Mouse (Mus musculus) adrenal gland, postnatal 36 days (tissue): Measurements from ENCODE around the gene Raet1e. TPM values are rescaled to one million over a fixed set of nuclear protein-coding genes. Genes with fewer than 3 reads are reported as not detected.
"Not testable (repeated sequence)": the region's sequence is repeated elsewhere in the genome, so short reads cannot be mapped to it uniquely, and the experiment has no call there.

Source experiments
- DNase-seq, 2 experiments: peaks; one replicate each; pipeline ENCODE4 v3.0.0; 2021; ENCODE audit warnings: mixed read lengths in 1 of 2
- total RNA-seq, 2 experiments: library from RNA; stranded (reverse); gene quantifications; 2 replicates each; pipeline ENCODE4 v1.2.3; 2021

The Raet1e gene
- total RNA-seq, 2 experiments from 2014 or later, result 0.46 to 1.9 TPM

DNA sequence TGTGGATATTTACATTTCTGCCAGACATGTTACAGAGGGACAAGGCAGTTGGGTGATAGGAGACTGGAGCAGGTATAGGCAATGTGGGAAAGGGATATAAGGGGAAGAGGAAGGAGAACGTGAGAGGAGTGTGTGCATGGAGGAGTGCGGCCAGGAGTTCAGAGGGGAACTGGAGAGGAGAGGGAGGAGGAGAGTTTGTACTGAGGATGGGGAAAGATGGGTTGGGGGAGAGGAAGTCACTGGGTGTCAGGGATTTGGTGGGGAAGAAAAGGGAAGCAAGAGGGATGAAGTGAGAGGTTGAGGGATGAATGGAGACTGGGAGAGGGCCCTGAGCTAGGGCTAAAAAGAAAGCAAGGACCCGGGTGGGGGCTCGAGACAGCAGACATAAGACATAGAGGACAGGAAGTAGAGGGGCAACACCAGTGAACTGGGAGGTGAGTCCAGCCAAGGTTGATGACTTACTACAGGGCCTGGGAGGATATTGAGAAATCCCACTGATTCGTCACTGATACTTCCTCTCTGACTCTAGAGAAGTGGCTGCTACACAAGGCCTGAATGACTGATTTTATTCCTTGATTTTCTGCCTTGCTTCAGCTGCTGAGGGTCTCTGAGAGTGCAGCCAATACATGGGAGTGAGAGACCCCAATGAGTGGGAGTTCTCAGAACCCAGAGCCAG, 7.1 kb downstream of the Raet1e start:
- DNase-seq, result not testable (repeated sequence)

DNA sequence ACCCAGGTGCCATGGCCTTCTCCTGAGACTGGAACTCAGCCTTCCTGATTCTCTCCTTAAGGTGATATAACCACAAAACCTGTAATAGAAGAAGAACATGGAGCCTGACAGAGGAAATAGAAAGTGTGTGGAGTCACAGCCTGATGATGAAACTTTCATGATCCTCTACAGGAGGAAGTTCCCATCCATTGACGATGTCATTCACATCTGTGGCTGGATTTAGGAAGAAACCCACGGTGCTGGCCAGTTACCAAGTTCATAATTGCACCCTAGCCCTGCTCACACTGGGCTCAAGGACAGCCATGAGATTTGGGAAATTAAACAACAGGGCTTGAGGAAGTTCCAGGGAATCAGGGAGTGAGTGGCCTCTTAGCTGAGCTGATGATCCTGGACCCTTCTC, 7.7 kb downstream of the Raet1e start:
- not testable (repeated sequence) for DNase-seq

DNA sequence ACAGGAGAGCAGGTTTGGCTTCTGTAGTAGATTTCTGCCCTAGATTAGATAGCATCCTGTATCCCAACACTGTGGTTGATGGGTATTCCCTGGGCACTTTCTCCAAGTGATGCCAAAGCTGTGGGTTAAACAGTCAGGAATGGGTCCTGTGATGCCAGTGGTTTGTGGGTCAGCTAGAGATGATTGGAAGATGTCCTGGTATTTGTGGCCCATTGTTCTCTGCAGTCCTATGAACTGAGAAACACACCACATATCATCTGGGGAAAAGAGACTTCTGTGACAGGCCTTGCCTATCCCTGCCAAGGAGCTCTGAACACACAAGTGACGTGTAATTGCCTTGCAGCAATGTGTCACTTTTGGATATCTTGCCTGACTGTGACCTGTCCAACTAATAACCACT, 8.7 kb downstream of the Raet1e start:
- DNase-seq, result not testable (repeated sequence)

DNA sequence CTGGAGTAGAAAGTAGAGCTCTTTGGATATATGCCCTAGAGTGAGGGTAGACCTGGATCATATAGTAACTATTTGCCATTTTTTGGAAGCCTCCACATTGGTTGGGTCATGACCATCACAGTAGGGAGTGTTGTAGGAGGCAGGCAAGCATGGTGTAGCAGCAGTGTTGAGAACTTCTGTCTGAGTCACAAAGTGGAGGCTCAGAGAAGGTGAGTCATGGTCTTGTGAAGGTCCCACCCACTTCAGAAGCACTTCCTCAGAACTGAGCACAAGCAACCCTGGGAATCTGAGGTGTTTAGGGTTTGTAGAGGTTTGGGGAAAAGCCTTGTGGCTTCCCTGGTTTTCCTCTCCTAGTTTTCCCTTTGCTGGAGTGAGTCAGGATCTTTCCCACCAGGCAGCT, 10.7 kb downstream of the Raet1e start:
- not testable (repeated sequence) for DNase-seq

DNA sequence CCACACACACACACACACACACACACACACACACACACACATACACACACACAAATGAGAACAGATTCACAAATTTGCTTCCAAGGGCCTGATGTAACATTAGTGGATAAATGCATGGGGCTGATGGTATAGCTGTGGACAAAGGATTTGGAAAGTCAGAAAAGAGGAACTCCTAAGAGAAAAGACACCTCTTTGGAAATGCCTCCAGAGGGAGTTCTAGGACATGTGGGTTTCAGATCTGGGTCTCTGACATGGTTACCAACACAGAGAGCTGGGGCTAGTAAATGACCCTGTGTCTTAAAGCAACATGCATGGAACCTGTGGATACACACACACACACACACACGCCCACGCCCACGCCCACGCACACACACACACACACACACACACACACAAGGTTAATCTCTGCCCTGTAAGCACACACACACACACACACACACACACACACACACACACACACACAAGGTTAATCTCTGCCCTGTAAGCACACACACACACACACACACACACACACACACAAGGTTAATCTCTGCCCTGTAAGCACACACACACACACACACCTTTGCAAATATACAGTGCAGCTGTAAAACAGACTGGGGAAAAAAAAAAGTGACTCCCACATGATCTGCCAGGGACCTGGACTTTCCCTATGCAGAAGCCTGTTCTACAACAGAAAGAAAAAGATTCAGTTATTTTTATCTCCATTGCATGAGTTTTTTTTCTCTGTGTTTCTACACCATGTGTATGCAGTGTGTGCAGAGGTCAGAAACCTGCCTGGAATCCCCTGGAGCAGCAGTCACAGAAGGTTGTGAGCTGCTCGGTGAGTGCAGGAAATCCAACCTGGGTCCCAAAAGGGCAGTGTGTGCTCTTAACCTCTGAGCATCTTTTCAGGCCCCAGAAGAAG, 14.3 kb downstream of the Raet1e start:
- not testable (repeated sequence) for DNase-seq

DNA sequence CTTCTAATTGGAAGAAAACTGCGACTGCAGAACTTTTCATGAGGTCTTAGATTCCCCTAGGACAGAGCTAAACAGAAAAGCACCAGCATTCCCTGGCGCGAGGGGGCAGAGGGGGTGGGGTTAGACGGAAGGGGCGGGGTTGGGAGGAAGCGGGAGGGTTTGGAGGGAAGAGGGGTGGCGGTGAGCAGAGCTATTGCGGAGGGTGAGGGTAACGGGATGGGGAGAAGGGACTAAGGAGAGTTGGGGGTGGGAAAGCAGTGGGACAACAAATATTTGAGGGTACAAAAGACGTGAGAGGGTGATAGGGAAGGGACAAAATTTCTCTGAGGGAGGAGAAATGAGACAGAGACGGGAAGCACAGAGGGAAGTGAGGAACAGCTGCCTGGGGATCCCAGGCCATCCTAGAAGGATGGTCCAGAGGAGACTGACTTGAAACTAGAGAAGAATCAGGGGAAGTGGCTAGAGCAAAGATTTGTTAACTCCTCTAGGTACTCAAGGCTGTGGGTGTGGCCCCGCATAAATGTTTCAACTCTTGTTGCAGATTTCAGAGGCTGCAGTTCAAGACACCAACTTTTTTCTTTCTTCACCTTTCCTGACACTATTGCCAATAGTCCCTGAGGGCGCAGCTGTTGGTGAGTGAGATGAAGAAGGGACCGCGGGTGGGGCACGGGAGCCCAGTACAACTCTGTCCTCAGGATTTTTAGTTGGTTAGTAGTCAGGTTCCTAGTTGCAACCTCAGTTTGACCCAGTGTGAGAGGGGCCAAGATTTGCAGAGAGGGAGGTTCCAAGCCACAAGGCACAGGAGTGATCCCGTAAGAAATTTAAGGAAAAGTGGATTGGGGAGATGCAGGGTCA, 15.2 kb downstream of the Raet1e start:
- not testable (repeated sequence) for DNase-seq

DNA sequence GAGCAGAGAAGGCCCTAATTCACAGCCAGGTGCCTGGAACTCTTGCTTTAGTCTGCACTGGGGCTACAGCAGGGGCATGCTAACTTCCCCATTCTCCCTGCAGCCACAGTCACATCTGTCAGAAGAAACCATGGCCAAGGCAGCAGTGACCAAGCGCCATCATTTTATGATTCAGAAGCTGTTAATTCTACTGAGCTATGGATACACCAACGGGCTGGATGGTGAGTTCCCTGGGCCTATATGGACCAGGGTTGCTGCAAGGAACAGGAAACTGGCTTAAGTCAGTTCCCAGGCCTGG, 15.8 kb downstream of the Raet1e start:
- DNase-seq, result not testable (repeated sequence)

DNA sequence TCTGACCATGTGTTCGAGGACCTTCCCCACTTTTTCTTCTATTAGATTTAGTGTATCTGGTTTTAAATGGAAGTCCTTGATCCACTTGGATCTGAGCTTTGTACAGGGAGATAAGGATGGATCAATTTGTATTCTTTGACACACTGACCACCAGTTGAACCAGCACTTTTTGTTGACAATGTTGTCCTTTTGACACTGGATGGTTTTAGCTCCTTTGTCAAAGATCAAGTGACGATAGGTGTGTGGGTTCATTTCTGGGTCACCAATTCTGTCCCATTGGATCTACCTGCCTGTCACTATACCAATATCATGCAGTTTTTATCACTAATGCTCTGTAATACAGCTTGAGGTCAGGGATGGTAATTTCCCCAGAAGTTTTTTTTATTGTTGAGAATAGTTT, 18.1 kb downstream of the Raet1e start:
- DNase-seq, result not testable (repeated sequence)

DNA sequence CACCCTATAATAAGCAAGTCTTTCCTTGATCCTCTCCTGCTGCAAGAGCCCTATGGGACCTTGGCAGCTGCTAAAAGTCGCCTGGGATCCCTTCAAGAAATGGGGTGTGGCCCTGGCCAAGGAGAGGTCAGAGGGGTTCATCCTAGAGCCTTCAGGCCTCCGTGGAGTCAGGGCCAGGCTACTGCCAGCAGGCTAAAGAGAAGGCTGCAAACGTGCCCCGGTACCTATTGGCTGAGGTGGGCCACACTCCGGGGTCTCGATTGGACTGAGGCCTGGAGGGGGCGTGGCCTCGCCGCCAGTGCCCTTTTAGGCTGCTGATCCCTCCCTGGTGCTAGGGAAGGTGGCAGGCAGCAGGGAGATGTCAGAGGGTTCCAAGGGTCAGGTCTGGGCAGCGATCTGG, 32.7 kb downstream of the Raet1e start:
- DNase-seq, result not testable (repeated sequence)

DNA sequence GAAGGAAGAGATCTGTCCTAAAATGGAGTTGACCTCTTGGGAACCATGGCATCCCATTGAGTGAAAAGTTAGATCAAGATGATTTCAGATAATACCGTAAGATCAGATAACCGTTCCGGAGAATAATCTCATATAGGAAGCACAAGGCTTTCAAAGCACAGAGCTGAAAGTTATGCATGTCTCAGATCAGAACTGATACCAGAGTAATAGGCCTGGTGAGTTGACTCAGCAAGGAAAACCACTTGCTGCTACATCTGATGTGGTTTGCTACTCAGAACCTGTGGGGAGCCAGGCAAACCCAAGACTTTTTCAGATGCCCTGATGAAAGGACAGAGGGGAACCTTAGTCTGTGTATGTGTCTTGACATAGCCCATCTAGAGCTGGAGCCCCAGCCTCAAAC, 43.0 kb downstream of the Raet1e start:
- DNase-seq, result not testable (repeated sequence)

DNA sequence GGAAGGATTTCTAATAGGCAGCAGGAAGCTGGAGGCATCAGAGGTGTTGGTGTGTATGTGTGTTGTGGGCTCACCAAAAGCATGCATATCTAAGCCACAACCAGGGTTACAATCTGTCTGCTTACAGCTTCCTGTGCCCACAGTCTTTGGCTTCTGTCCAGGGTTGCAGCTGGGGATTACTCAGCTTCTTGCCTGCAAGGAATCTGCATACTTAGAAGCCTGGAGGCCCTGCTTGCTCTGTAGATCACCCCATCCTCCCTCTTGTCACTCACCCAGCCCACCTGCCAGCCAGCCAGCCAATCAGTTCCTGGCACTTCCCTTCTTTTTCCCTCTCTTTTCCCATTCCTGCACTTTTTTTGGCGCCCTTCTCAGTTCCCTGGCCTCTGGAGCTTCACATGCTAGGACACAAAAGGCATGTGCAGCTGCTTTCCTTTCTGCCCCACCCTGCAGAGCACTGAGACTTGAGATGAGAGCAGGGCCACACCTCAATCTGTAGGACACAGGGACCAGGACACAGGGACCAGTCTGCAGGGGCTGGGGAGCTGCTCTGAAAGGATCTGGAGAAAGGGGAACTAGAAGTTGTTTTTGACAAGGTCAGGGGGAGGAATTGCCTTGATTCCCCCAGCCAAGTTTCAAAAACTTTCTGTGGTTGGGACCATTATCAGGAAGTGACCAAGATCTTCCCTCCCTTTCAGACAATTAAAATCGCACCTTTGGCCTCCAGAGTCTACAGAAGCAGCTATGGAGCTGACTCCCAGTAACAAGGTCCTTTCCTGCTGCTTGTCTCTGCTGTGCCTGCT, 44.6 kb downstream of the Raet1e start:
- DNase-seq, result not testable (repeated sequence)

DNA sequence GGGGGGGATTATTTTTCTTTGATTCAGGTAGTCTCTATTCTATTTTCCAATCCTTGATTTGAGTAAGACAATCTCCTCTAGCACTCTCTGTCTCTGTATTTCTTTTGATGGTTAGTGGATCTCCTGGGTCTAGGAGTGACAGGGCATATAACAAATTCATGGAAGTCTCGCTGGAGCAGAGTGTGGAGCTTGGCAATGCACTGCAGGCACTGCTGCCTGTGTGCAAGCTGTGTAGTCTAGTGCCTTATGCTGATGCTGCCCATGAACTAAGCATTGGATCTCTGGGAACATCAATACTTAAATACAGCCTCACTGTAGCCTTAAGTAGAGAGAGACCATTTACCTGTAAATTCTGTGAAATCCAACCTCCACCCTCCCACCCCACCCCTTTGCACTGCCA, 48.1 kb downstream of the Raet1e start:
- DNase-seq, result not testable (repeated sequence)

DNA sequence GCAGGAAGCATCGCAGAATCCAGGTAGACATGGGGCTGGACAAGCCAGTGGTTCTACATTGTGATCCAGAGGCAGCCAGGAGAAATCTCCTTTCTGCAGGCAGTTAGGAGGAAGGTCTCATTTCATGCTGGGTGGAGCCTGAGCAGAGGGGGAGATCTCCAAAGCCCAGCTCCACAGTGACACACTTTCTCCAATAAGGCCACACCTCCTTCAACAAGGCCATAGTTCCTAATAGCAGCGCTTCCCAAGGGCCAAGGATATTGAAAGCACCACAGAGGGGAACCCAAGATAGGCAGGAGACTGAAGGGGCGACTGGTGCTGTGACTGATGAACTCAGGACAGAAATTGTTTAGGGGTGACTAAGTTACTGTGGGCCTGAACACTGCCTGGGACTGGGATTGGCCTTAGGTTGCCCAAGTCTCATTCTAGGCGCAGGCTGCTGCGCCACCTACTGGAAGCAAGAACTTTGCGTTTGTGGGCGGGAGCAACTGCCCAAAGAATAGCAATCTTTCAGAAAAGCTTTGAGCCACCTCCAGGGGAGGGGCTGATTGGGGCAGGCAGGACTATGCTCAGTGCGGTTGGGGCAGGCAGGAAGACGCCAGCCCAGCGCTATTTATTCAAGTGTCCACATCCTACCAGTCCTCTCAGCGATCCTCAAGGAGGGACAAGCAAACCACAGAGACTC, 53.8 kb downstream of the Raet1e start:
- peak; percentile 77 to 78 for DNase-seq

DNA sequence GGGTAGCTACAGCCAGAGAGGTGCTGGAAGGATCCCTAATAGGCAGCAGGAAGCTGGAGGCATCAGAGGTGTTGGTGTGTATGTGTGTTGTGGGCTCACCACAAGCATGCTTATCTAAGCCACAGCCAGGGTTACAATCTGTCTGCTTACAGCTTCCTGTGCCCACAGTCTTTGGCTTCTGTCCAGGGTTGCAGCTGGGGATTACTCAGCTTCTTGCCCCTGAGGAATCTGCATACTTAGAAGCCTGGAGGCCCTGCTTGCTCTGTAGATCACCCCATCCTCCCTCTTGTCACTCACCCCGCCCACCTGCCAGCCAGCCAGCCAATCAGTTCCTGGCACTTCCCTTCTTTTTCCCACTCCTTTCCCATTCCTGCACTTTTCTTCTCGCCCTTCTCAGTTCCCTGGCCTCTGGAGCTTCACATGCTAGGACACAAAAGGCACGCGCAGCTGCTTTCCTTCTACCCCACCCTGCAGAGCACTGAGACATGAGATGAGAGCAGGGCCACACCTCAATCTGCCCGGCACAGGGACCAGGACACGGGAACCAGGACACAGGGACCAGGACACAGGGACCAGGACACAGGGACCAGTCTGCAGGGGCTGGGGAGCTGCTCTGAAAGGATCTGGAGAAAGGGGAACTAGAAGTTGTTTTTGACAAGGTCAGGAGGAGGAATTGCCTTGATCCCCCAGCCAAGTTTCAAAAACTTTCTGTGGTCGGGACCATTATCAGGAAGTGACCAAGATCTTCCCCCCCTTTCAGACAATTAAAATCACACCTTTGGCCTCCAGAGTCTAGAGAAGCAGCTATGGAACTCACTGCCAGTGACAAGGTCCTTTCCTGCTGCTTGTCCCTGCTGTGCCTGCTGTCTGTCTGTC, 65.3 kb downstream of the Raet1e start:
- DNase-seq, result peak; percentile 21 to 45

DNA sequence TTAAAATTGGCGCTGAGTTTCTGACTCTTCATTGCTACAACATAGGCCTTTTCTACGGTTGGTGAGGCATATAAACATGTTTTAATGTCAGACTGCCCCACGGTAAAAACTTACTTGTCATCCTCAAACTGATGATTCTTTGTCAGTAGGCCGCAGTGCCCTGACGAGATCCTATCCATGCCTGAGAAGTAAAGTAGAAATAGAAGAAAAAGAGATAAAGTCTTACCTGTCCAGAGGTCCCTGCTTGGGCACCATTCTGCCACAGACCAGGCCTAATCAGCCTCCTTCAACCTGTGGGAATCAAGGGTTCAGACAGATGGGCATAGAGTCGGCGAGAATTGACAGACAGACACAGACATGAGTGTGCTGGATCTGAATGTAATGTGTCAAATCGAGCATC, 106.7 kb downstream of the Raet1e start:
- no peak for DNase-seq

DNA sequence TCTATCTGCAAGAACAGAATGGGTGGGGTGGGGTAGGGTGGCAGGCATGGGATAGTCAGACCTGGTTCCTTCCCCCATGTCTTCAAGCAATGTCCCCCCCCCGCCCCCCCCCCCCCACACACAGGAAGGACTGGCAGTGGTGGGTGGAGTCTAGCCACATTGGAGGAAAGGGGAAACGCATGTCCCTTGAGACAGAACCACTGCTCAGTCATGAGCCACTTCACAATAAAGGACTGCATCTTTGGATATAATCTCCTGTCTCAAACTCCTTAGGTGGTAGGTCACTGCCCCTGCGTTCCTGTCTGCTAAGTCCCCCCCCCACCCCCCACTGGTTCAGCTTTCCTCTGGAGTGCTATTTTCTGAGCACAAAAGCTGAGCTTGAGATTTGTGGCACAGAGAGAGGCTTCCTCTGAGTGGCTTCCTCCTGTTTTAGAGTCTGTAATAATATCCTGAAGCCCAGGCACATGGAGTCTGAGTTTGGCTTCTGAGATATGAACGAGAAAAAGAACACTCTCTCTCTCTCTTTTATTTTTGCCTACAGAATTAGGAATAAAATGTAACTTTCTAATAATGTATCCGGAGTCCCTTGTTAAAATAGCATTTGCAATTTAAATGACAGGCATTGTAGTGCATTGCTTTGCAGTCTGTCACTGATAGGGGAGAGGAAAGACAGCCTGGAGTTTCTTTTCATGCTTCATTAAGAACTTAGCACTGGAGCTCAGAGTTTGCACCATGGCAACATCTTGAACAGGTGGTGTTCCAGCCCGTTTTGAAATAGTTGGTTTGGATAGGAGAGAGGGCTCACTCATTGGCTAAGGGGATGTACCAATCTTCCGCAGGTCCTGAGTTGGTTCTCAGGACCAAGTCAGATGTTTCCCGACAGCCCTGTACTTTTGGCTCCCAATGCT, 112.8 kb downstream of the Raet1e start:
- DNase-seq, result not testable (repeated sequence)

DNA sequence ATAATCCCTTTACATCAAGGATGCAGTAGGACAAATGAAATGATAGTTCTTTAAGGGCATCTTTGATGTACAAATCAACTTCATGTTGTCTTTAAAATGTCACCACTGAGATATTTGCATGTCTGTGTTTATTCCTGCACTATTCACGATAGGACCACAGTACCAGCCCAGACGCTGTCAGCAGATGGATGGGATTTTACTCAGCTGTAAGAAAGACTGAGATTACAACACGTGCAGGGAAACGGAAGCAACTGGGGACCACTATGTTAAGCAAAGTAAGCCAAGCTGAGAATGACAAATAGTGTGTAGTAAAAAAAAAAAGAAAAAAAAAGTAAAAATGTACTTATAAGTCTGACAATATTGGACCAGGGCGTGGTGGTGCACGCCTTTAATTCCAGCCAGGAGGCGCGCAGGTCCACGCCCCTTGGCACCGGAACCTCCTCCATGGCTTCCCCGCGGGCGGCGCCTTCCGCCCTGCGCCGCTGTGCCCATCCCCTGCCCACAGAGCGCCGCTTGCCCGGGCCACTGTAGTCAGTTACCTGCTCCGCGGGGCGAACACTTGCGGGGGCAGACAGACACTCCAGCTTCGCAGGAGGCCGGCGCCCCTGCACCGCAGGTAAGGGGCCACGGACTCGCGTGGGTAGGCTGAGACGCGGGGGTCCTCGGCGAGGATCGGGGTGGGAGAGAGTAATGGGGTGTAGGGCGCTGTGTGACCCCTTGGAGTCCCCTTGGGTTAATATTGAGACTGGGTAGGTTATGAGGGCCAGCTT, 114.7 kb downstream of the Raet1e start:
- peak; percentile 19 to 28 for DNase-seq

DNA sequence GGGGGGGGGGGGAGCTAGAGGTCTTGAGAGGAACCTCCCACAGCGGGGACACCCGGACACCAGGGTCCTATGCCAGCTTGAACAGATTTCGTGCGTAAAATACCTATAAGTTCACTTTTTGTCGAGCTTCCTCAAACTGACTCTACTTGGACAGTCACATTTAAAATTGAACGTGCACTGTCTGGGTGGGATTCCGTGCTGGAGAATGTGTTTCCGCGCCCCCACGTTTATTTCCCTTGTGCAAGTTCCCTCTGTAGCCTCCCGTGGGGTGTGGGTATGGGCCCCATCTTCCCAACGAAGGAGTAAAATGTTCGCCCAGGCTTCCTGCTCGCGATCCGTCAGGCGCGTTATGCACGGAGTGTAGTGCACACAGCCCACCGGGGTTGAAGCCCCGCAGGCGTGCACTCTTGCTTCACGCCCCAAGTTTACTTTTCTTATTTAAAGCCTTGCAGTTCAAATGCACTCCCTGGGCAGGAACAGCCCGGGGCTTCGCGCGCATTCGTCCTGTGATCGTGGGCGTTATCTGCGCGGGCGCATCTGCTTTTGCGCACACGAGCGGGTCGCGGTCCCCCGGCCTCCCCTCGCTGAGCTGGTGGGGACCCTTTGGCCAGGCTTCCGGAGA, 115.4 kb downstream of the Raet1e start:
- DNase-seq, result no peak
